Mouse (Mus musculus) testis, adult 2 months (tissue): ENCODE data around the gene Parva. TPM values are rescaled to one million over a fixed set of nuclear protein-coding genes. Genes with fewer than 3 reads are reported as not detected.

Experiments
- H3K27ac ChIP-seq: fragments of 200-500 bp; 2 replicates; pipeline ENCODE4 v1.5.1; 2012; ENCODE audit warnings: low read depth, low read length; ENCODE audit not compliant: control insufficient read depth, insufficient read depth
- H3K27me3 ChIP-seq: fragments of 200-500 bp; 2 replicates; pipeline ENCODE4 v1.6.1; 2012; ENCODE audit warnings: mild to moderate bottlenecking, low read length, moderate library complexity; ENCODE audit not compliant: control insufficient read depth, insufficient read depth
- H3K36me3 ChIP-seq: fragments of 200-500 bp; 2 replicates; pipeline ENCODE4 v1.6.1; 2012; ENCODE audit warnings: mild to moderate bottlenecking, low read length; ENCODE audit not compliant: control insufficient read depth, insufficient read depth
- H3K4me1 ChIP-seq: fragments of 200-500 bp; 2 replicates; pipeline ENCODE4 v1.6.1; 2012; ENCODE audit warnings: low read length; ENCODE audit not compliant: control insufficient read depth, insufficient read depth
- H3K4me3 ChIP-seq: fragments of 200-500 bp; 2 replicates; pipeline ENCODE4 v1.5.1; 2012; ENCODE audit warnings: low read depth, mild to moderate bottlenecking, low read length, moderate library complexity, mixed read lengths; ENCODE audit not compliant: control insufficient read depth
- CTCF ChIP-seq: fragments of 200-500 bp; IDR thresholded peaks from 2 replicates; pipeline ENCODE4 v1.5.1; 2012; ENCODE audit warnings: low read depth, mild to moderate bottlenecking, inconsistent platforms, low read length, moderate library complexity; ENCODE audit not compliant: control insufficient read depth, insufficient read depth, insufficient replicate concordance
- POLR2A ChIP-seq: fragments of 200-500 bp; IDR thresholded peaks from 2 replicates; pipeline ENCODE4 v1.6.1; 2012; ENCODE audit warnings: low read depth, mild to moderate bottlenecking, inconsistent platforms, low read length, moderate library complexity; ENCODE audit not compliant: control insufficient read depth
- polyA plus RNA-seq: library from polyadenylated mRNA; depleted of rRNA; stranded (reverse); fragments of >200 nt; gene quantifications from 2 replicates; pipeline ENCODE4 v1.2.3, GENCODE M21; 2012; rRNA removed

Parva gene
- polyA plus RNA-seq, 1 experiment, result 5.4 TPM

GRCm38 (mm10) chr7:112634505-112635213, 207.4 kb downstream of the Parva start:
- H3K27me3 ChIP-seq, result no peaks in the 10 kb centered on the region
- H3K36me3 ChIP-seq, result no peaks in the 10 kb centered on the region
- TF ChIP-seq CTCF, result no peak
- no peak for TF ChIP-seq POLR2A
- no peaks in the 10 kb centered on the region for H3K4me1 ChIP-seq
- H3K27ac ChIP-seq, result no peak overlapping the region
- no peak overlapping the region for H3K4me3 ChIP-seq

GRCm38 (mm10) chr7:112635936-112636335, 208.6 kb downstream of the Parva start:
- no peak for TF ChIP-seq POLR2A
- peak; percentile 28; the same call in 1 of the 2 replicates for TF ChIP-seq CTCF
- Histone ChIP-seq H3K4me3 (no peak overlapping the region), H3K27ac (no peak overlapping the region), H3K36me3 (no peaks in the 10 kb centered on the region), H3K4me1 (no peaks in the 10 kb centered on the region), H3K27me3 (no peaks in the 10 kb centered on the region)

Other genes with a start within 250 kb of the Parva start
- 148 and 153 TPM in 2 replicates for gene Mical2, start 201.6 kb upstream of the Parva start, polyA plus RNA-seq